Mouse (Mus musculus) heart, embryonic 12.5 days (tissue): ENCODE results near the gene Jmjd6. TPM values are rescaled to one million over a fixed set of nuclear protein-coding genes. Genes with fewer than 3 reads are reported as not detected.
"Not testable (repeated sequence)": the region's sequence is repeated elsewhere in the genome, so short reads cannot be mapped to it uniquely, and the experiment has no call there.

Source experiments
- ATAC-seq: fragments of 200-750 bp; cut with Nextera tagmentation; 2 replicates; pipeline ENCODE4 v1.8.0; 2017; ENCODE audit warnings: moderate TSS enrichment, moderate library complexity; ENCODE audit not compliant: insufficient number of reproducible peaks, low FRiP score
- H3K27ac ChIP-seq: fragments of 300-500 bp; sonication (generic); 2 replicates; pipeline ENCODE4 v1.5.1; 2016; ENCODE audit warnings: mild to moderate bottlenecking, moderate library complexity; ENCODE audit not compliant: poor library complexity, severe bottlenecking
- H3K27me3 ChIP-seq: fragments of 300-500 bp; sonication (generic); replicated peaks from 2 replicates; pipeline ENCODE4 v1.6.1; 2016; ENCODE audit warnings: mild to moderate bottlenecking, moderate library complexity
- H3K36me3 ChIP-seq: fragments of 300-500 bp; sonication (generic); 2 replicates; pipeline ENCODE4 v1.6.1; 2016; ENCODE audit warnings: mild to moderate bottlenecking, moderate library complexity
- H3K4me1 ChIP-seq: fragments of 300-500 bp; sonication (generic); replicated peaks from 2 replicates; pipeline ENCODE4 v1.6.1; 2016; ENCODE audit warnings: mild to moderate bottlenecking
- H3K4me2 ChIP-seq: fragments of 300-500 bp; sonication (generic); 2 replicates; pipeline ENCODE4 v1.6.1; 2016; ENCODE audit warnings: mild to moderate bottlenecking, moderate library complexity
- H3K4me3 ChIP-seq: fragments of 300-500 bp; sonication (generic); 2 replicates; pipeline ENCODE4 v1.5.1; 2016; ENCODE audit warnings: mild to moderate bottlenecking
- H3K9ac ChIP-seq: fragments of 300-500 bp; sonication (generic); 2 replicates; pipeline ENCODE4 v1.6.1; 2016; ENCODE audit warnings: mild to moderate bottlenecking, moderate library complexity
- H3K9me3 ChIP-seq: fragments of 300-500 bp; sonication (generic); replicated peaks from 2 replicates; pipeline ENCODE4 v1.6.1; 2016; ENCODE audit warnings: mild to moderate bottlenecking, moderate library complexity
- WGBS: fragments of 180-500 bp; shearing (Covaris S2); methylation state at CpG from one replicate; pipeline ENCODE4 v1.1.7; 2016; 5-methylcytosine and 5-hydroxymethylcytosine counted together
- polyA plus RNA-seq: library from polyadenylated mRNA; unstranded; fragments of >200 nt; fragmentation: Nextera tagmentation; extraction: Ambion mirVana; gene quantifications from 2 replicates; pipeline ENCODE4 v1.2.1, GENCODE M21; 2016

The Jmjd6 gene
- polyA plus RNA-seq, 1 experiment from 2014 or later = 76.9 TPM

- H3K4me3 ChIP-seq = no peak overlapping the region
Measured at GRCm38 (mm10) chr11:116838936-116839335, 4.3 kb downstream of the Jmjd6 start.

GRCm38 (mm10) chr11:116837441-116837840 lies 5.8 kb downstream of the Jmjd6 start:
- Histone ChIP-seq H3K4me2 (no peak overlapping the region), H3K36me3 (peaks cover 87% of the 10 kb centered on the region), H3K27me3 (no peaks in the 10 kb centered on the region), H3K9ac (no peak overlapping the region), H3K27ac (no peak overlapping the region), H3K4me3 (no peak overlapping the region), H3K9me3 (no peaks in the 10 kb centered on the region), H3K4me1 (peaks cover 29% of the 10 kb centered on the region)
- no peak for ATAC-seq
- 94% methylated on average over 10 of the region's 10 CpGs for WGBS

More at GRCm38 (mm10) chr11:116838936-116839335, 4.3 kb downstream of the Jmjd6 start:
- H3K36me3 ChIP-seq = peaks cover 73% of the 10 kb centered on the region
- 87% methylated on average over 14 of the region's 14 CpGs for WGBS
- H3K4me2 ChIP-seq = no peak overlapping the region
- peaks cover 29% of the 10 kb centered on the region for H3K4me1 ChIP-seq
- no peaks in the 10 kb centered on the region for H3K9me3 ChIP-seq
- no peak overlapping the region for H3K27ac ChIP-seq
- no peak for ATAC-seq
- no peak overlapping the region for H3K9ac ChIP-seq
- H3K27me3 ChIP-seq = no peaks in the 10 kb centered on the region

- no peak for ATAC-seq
- H3K4me2 ChIP-seq = no peak overlapping the region
- H3K4me1 ChIP-seq = peaks cover 21% of the 10 kb centered on the region
- H3K36me3 ChIP-seq = peaks cover 90% of the 10 kb centered on the region
- no peak overlapping the region for H3K9ac ChIP-seq
- H3K27me3 ChIP-seq = no peaks in the 10 kb centered on the region
- H3K9me3 ChIP-seq = no peaks in the 10 kb centered on the region
- no peak overlapping the region for H3K4me3 ChIP-seq
- WGBS = 85% methylated on average over 4 of the region's 4 CpGs
- H3K27ac ChIP-seq = no peak overlapping the region
Measured at GRCm38 (mm10) chr11:116836283-116836682, 7.0 kb downstream of the Jmjd6 start.

- Histone ChIP-seq H3K36me3 (peaks cover 80% of the 10 kb centered on the region), H3K4me1 (peaks cover 7% of the 10 kb centered on the region), H3K9me3 (no peaks in the 10 kb centered on the region), H3K27me3 (no peaks in the 10 kb centered on the region), H3K4me3 (no peak overlapping the region), H3K27ac (no peak overlapping the region), H3K4me2 (no peak overlapping the region), H3K9ac (no peak overlapping the region)
- 81% methylated on average over 1 of the region's 1 CpGs for WGBS
- ATAC-seq = no peak
Measured at GRCm38 (mm10) chr11:116834954-116835353, 8.3 kb downstream of the Jmjd6 start.

GRCm38 (mm10) chr11:116832172-116832685 lies 11.0 kb downstream of the Jmjd6 start:
- Histone ChIP-seq H3K9me3 (no peaks in the 10 kb centered on the region), H3K4me1 (peaks cover 18% of the 10 kb centered on the region)

GRCm38 (mm10) chr11:116827534-116828165 lies 15.6 kb downstream of the Jmjd6 start, which contains the start of gene Mxra7:
Gene Mxra7, minus strand, starts transcription at chr11:116828046.
- Histone ChIP-seq H3K9ac (peak within 1 kb of the TSS; percentile 90), H3K9me3 (no peaks in the 10 kb centered on the region), H3K4me3 (peak within 1 kb of the TSS; percentile 75), H3K27ac (peak within 1 kb of the TSS; percentile 63; the same call in 1 of the 2 replicates), H3K4me1 (peaks cover 41% of the 10 kb centered on the region), H3K36me3 (peaks cover 10% of the 10 kb centered on the region; the same call in 1 of the 2 replicates), H3K4me2 (peak within 1 kb of the TSS; percentile 95), H3K27me3 (no peaks in the 10 kb centered on the region)
- peak; percentile 80 for ATAC-seq
- WGBS = under 1% methylated on average over 71 of the region's 71 CpGs

More at GRCm38 (mm10) chr11:116832172-116832685, 11.0 kb downstream of the Jmjd6 start:
- no peak for ATAC-seq
- Histone ChIP-seq H3K4me3 (no peak overlapping the region), H3K27me3 (no peaks in the 10 kb centered on the region), H3K9ac (no peak overlapping the region), H3K27ac (no peak overlapping the region), H3K4me2 (no peak overlapping the region), H3K36me3 (peaks cover 53% of the 10 kb centered on the region)
- 42% methylated on average over 4 of the region's 4 CpGs for WGBS

GRCm38 (mm10) chr11:116826550-116827504 lies 16.4 kb downstream of the Jmjd6 start:
- peak overlapping the region; percentile 90 for H3K9ac ChIP-seq
- peak overlapping the region; percentile 75 for H3K4me3 ChIP-seq
- 0 out of 2 replicates have a peak, but pooled peaks have one; percentile 1 for ATAC-seq
- 36% methylated on average over 17 of the region's 17 CpGs for whole genome bisulfite sequencing
- H3K27ac ChIP-seq = peak overlapping the region; percentile 63; the same call in 1 of the 2 replicates
- no peaks in the 10 kb centered on the region for H3K9me3 ChIP-seq
- H3K4me2 ChIP-seq = peak overlapping the region; percentile 95
- H3K4me1 ChIP-seq = peaks cover 49% of the 10 kb centered on the region
- peaks cover 9% of the 10 kb centered on the region; the same call in 1 of the 2 replicates for H3K36me3 ChIP-seq
- no peaks in the 10 kb centered on the region for H3K27me3 ChIP-seq

- Histone ChIP-seq H3K4me1 (peaks cover 65% of the 10 kb centered on the region), H3K9ac (no peak overlapping the region), H3K27ac (peak overlapping the region; percentile 35; the same call in 1 of the 2 replicates), H3K36me3 (0 out of 2 replicates have a peak, but pooled peaks cover 3% of the 10 kb centered on the region), H3K27me3 (no peaks in the 10 kb centered on the region), H3K9me3 (no peaks in the 10 kb centered on the region), H3K4me3 (no peak overlapping the region), H3K4me2 (peak overlapping the region; percentile 21; the same call in 1 of the 2 replicates)
- no peak for ATAC-seq
- WGBS = 55% methylated on average over 4 of the region's 5 CpGs
Measured at GRCm38 (mm10) chr11:116825230-116825629, 18.0 kb downstream of the Jmjd6 start.

GRCm38 (mm10) chr11:116823885-116824284 lies 19.4 kb downstream of the Jmjd6 start:
- H3K9me3 ChIP-seq, H3K27me3 ChIP-seq, H3K9ac ChIP-seq, ATAC-seq, H3K36me3 ChIP-seq, H3K4me2 ChIP-seq, H3K27ac ChIP-seq, H3K4me3 ChIP-seq: not testable (repeated sequence)
- peaks cover 76% of the 10 kb centered on the region for H3K4me1 ChIP-seq
- 93% methylated on average over 10 of the region's 10 CpGs for WGBS

- Histone ChIP-seq H3K9me3 (no peaks in the 10 kb centered on the region), H3K4me2 (no peak overlapping the region), H3K27ac (no peak overlapping the region), H3K4me1 (peaks cover 77% of the 10 kb centered on the region), H3K4me3 (no peak overlapping the region), H3K36me3 (0 out of 2 replicates have a peak, but pooled peaks cover 3% of the 10 kb centered on the region), H3K9ac (no peak overlapping the region), H3K27me3 (no peaks in the 10 kb centered on the region)
- 98% methylated on average over 2 of the region's 2 CpGs for WGBS
- no peak for ATAC-seq
Measured at GRCm38 (mm10) chr11:116823255-116823654, 20.0 kb downstream of the Jmjd6 start.
